ENCODE assay signal across 8 mouse cellular contexts in the genomic region with DNA sequence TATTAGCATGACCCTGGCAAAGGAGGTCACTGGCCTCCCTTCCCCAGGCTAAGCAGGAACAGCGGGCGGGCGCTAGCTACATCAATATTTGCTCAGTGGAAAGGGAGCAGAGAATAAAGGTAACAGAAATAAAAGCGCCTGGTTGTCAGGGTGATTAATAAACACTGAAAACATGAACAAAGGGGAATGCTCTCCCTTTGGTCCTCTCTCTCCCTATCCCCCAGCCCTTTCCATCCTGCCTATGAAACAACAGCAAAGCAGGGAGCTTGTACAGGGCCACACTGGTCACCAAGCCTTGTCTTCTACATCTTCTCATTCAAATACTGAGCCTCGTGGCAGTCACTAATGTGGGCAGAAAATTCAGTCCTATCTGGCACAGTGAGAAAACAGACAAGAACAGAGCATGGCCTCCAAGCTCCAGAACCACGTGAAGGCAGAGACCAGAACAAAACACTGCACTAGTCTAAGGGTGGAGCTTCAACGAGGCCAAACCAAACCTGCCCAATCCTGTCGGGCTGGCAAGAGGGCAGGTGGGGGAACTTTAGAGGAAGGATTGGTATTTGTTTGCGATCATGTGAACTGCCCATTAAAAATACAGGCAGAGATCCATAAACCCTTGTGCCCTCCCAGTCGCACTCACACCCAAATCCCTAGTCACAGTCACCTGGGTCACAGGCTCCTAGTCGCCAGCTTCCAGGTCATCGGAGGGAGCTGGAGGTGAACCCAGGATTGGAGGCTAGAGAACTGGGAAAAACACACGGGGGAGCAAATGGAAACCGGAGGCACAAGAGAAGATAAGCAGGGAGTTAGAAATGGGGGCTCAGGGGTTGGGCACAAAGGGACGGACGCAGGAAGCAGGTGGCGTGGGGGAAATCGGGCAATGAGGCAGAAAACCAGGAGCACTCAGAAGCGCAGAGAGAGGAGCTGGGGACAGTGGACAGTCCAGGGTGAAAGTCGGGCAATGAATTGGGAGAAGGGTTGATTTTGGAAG. TPM values are rescaled to one million over a fixed set of nuclear protein-coding genes. Genes with fewer than 3 reads are reported as not detected.
DNase-seq lines count a peak whose midpoint lies in the region; ATAC-seq and TF ChIP-seq lines count a peak whose summit lies in the region.

No protein-coding gene starts in this region.

- peak overlapping the region; percentile 83 for H3K4me2 ChIP-seq in hindbrain, embryonic 16.5 days (ENCODE audit: low read length)
- peak overlapping the region; percentile 76 for H3K4me2 ChIP-seq in limb, embryonic 12.5 days
- peak overlapping the region; percentile 74 for H3K4me2 ChIP-seq in midbrain, embryonic 13.5 days (replicated peaks)

- H3K27ac ChIP-seq in bone marrow macrophage, adult 2 months (ENCODE audit: insufficient read depth, low read depth, low read length): peak overlapping the region; percentile 76
- H3K27ac ChIP-seq in embryonic fibroblast, embryonic 13.5 days (ENCODE audit: insufficient read depth, low read length): peak overlapping the region; percentile 12
- peak overlapping the region; percentile 86 for H3K27ac ChIP-seq in hindbrain, embryonic 16.5 days (ENCODE audit: low read depth, low read length)
- peak overlapping the region; percentile 76 for H3K27ac ChIP-seq in limb, embryonic 12.5 days
- peak overlapping the region; percentile 89 for H3K27ac ChIP-seq in midbrain, embryonic 13.5 days

- H3K36me3 ChIP-seq in hindbrain, embryonic 16.5 days (ENCODE audit: control insufficient read depth, insufficient read depth, low read length): no peaks in the 10 kb centered on the region
- no peaks in the 10 kb centered on the region for H3K36me3 ChIP-seq in limb, embryonic 12.5 days
- no peaks in the 10 kb centered on the region for H3K36me3 ChIP-seq in midbrain, embryonic 13.5 days

- H3K27me3 ChIP-seq in hindbrain, embryonic 16.5 days (replicated peaks; ENCODE audit: control insufficient read depth, insufficient read depth, low read length): no peaks in the 10 kb centered on the region
- no peaks in the 10 kb centered on the region for H3K27me3 ChIP-seq in limb, embryonic 12.5 days
- no peaks in the 10 kb centered on the region for H3K27me3 ChIP-seq in midbrain, embryonic 13.5 days

- ATAC-seq in hindbrain, embryonic 16.5 days: peak; percentile 34
- ATAC-seq in limb, embryonic 12.5 days (ENCODE audit: insufficient number of reproducible peaks, insufficient read depth, low FRiP score, low TSS enrichment, low read depth): 0 out of 2 replicates have a peak, but pooled peaks have one; percentile 0
- ATAC-seq in midbrain, embryonic 13.5 days: peak; percentile 24; the same call in 1 of the 2 replicates

- no peak for TF ChIP-seq POLR2A in bone marrow macrophage, adult 2 months (IDR thresholded peaks at IDR 0.05; ENCODE audit: borderline replicate concordance, low read depth, low read length)
- peak; percentile 9; the same call in 1 of the 2 replicates for TF ChIP-seq POLR2A in embryonic fibroblast, embryonic 13.5 days (IDR thresholded peaks at IDR 0.05; ENCODE audit: low read depth, low read length)

- H3K9me3 ChIP-seq in hindbrain, embryonic 16.5 days (ENCODE audit: control insufficient read depth, low read length): no peaks in the 10 kb centered on the region
- no peaks in the 10 kb centered on the region for H3K9me3 ChIP-seq in limb, embryonic 12.5 days
- H3K9me3 ChIP-seq in midbrain, embryonic 13.5 days: no peaks in the 10 kb centered on the region

- H3K9ac ChIP-seq in hindbrain, embryonic 16.5 days (ENCODE audit: low read depth, low read length): peak overlapping the region; percentile 66
- H3K9ac ChIP-seq in limb, embryonic 12.5 days (replicated peaks): peak overlapping the region; percentile 64
- peak overlapping the region; percentile 75 for H3K9ac ChIP-seq in midbrain, embryonic 13.5 days (replicated peaks)

- H3K4me1 ChIP-seq in bone marrow macrophage, adult 2 months (ENCODE audit: control insufficient read depth, insufficient read depth, low read length): peaks cover 53% of the 10 kb centered on the region
- peaks cover 16% of the 10 kb centered on the region for H3K4me1 ChIP-seq in embryonic fibroblast, embryonic 13.5 days (ENCODE audit: control insufficient read depth, insufficient read depth, low read length)
- peaks cover 8% of the 10 kb centered on the region for H3K4me1 ChIP-seq in hindbrain, embryonic 16.5 days (ENCODE audit: control insufficient read depth, insufficient read depth, low read depth, low read length)
- H3K4me1 ChIP-seq in limb, embryonic 12.5 days (replicated peaks): peaks cover 34% of the 10 kb centered on the region
- H3K4me1 ChIP-seq in midbrain, embryonic 13.5 days (replicated peaks): peaks cover 27% of the 10 kb centered on the region

- peak overlapping the region; percentile 78 for H3K4me3 ChIP-seq in bone marrow macrophage, adult 2 months (ENCODE audit: insufficient read depth, low read length)
- peak overlapping the region; percentile 69 for H3K4me3 ChIP-seq in embryonic fibroblast, embryonic 13.5 days (ENCODE audit: insufficient read depth, low read length)
- peak overlapping the region; percentile 54 for H3K4me3 ChIP-seq in hindbrain, embryonic 16.5 days (ENCODE audit: low read length)
- H3K4me3 ChIP-seq in limb, embryonic 12.5 days (replicated peaks): peak overlapping the region; percentile 55
- H3K4me3 ChIP-seq in midbrain, embryonic 13.5 days (replicated peaks): peak overlapping the region; percentile 49

- WGBS in hindbrain, embryonic 16.5 days: 8% methylated on average over 20 of the region's 20 CpGs
- 20% methylated on average over 20 of the region's 20 CpGs for WGBS in limb, embryonic 12.5 days
- 6% methylated on average over 20 of the region's 20 CpGs for WGBS in midbrain, embryonic 13.5 days

- no peak for TF ChIP-seq CTCF in bone marrow macrophage, adult 2 months (IDR thresholded peaks at IDR 0.05; ENCODE audit: low read depth, low read length)
- TF ChIP-seq CTCF in embryonic fibroblast, embryonic 13.5 days (IDR thresholded peaks at IDR 0.05; ENCODE audit: borderline replicate concordance, insufficient read depth, low read length): no peak

- DNase-seq in lung, adult 18-20 months: peak; percentile 76 to 84
- DNase-seq in lung, postnatal 14 days: no peak
- DNase-seq in thymus, postnatal 10 days (ENCODE audit: low spot score in 2 of 2): peak; percentile 36

RNA-seq across cellular contexts. Expression of a gene that starts 0.9 kb away (rescaled TPM):
- polyA plus RNA-seq in bone marrow macrophage, adult 2 months (2012; ENCODE audit: insufficient read depth, insufficient read length, missing spikeins): 4.5 and 5.5 TPM in 2 replicates
- 7.4 and 11.3 TPM in 2 replicates for polyA plus RNA-seq in embryonic fibroblast, embryonic 13.5 days (2011; ENCODE audit: insufficient read length, low read depth, missing spikeins)
- 23.0 and 29.3 TPM in 2 replicates for polyA plus RNA-seq in hindbrain, embryonic 16.5 days (2015; fragmentation: Nextera tagmentation; extraction: Ambion mirVana)
- polyA plus RNA-seq in limb, embryonic 12.5 days (2016; fragmentation: Nextera tagmentation; extraction: Ambion mirVana): 11.0 and 11.9 TPM in 2 replicates
- polyA plus RNA-seq in midbrain, embryonic 13.5 days (2015; fragmentation: Nextera tagmentation; extraction: Ambion mirVana): 37.5 and 43.3 TPM in 2 replicates

RNA-seq across cellular contexts. Expression of a gene that starts 19.2 kb away (rescaled TPM):
- polyA plus RNA-seq in bone marrow macrophage, adult 2 months (2012; ENCODE audit: insufficient read depth, insufficient read length, missing spikeins): 0.90 and 1.5 TPM in 2 replicates
- 11.7 and 13.8 TPM in 2 replicates for polyA plus RNA-seq in embryonic fibroblast, embryonic 13.5 days (2011; ENCODE audit: insufficient read length, low read depth, missing spikeins)
- polyA plus RNA-seq in hindbrain, embryonic 16.5 days (2015; fragmentation: Nextera tagmentation; extraction: Ambion mirVana): 1.1 and 1.2 TPM in 2 replicates
- polyA plus RNA-seq in limb, embryonic 12.5 days (2016; fragmentation: Nextera tagmentation; extraction: Ambion mirVana): 1.5 and 2.0 TPM in 2 replicates
- 0.76 and 0.79 TPM in 2 replicates for polyA plus RNA-seq in midbrain, embryonic 13.5 days (2015; fragmentation: Nextera tagmentation; extraction: Ambion mirVana)

RNA-seq across cellular contexts. Expression of a gene that starts 41.9 kb away (rescaled TPM):
- polyA plus RNA-seq in bone marrow macrophage, adult 2 months (2012; ENCODE audit: insufficient read depth, insufficient read length, missing spikeins): not detected in 2 replicates
- 0.23 TPM in 1 of 2 replicates, not detected in the other for polyA plus RNA-seq in embryonic fibroblast, embryonic 13.5 days (2011; ENCODE audit: insufficient read length, low read depth, missing spikeins)
- polyA plus RNA-seq in hindbrain, embryonic 16.5 days (2015; fragmentation: Nextera tagmentation; extraction: Ambion mirVana): 3.1 and 5.4 TPM in 2 replicates
- 8.6 and 10.0 TPM in 2 replicates for polyA plus RNA-seq in limb, embryonic 12.5 days (2016; fragmentation: Nextera tagmentation; extraction: Ambion mirVana)
- polyA plus RNA-seq in midbrain, embryonic 13.5 days (2015; fragmentation: Nextera tagmentation; extraction: Ambion mirVana): 0.72 and 1.4 TPM in 2 replicates

Comparison
In these comparisons a context has a peak if more than half of its experiments do, and no peak if none do; other contexts are left out.
1. H3K27ac ChIP-seq: peak in every context shown above with its lines; median percentile 89 in midbrain, embryonic 13.5 days; 86 in hindbrain, embryonic 16.5 days; 76 in bone marrow macrophage, adult 2 months; 76 in limb, embryonic 12.5 days; 12 in embryonic fibroblast, embryonic 13.5 days.